Mouse (Mus musculus) kidney, adult 2 months (tissue): ENCODE results near the gene Gm4871. TPM values are rescaled to one million over a fixed set of nuclear protein-coding genes. Genes with fewer than 3 reads are reported as not detected.
"Not testable (repeated sequence)": the region's sequence is repeated elsewhere in the genome, so short reads cannot be mapped to it uniquely, and the experiment has no call there.

Experiments used
- DNase-seq: peaks from one replicate; pipeline ENCODE4 v3.0.0; 2021
- H3K27ac ChIP-seq: fragments of 200-500 bp; 2 replicates; pipeline ENCODE4 v1.5.1; 2012; ENCODE audit warnings: low read depth, low read length, control low read depth, inconsistent platforms; ENCODE audit not compliant: insufficient read depth
- H3K27me3 ChIP-seq: fragments of 200-500 bp; replicated peaks from 2 replicates; pipeline ENCODE4 v1.6.1; 2012; ENCODE audit warnings: mild to moderate bottlenecking, moderate library complexity, low read length, inconsistent platforms; ENCODE audit not compliant: control insufficient read depth, insufficient read depth
- H3K36me3 ChIP-seq: fragments of 200-500 bp; 2 replicates; pipeline ENCODE4 v1.6.1; 2012; ENCODE audit warnings: mild to moderate bottlenecking, moderate library complexity, low read length, inconsistent platforms; ENCODE audit not compliant: control insufficient read depth, insufficient read depth
- H3K4me1 ChIP-seq: fragments of 200-500 bp; 2 replicates; pipeline ENCODE4 v1.6.1; 2011; ENCODE audit warnings: low read length; ENCODE audit not compliant: control insufficient read depth, insufficient read depth
- H3K4me3 ChIP-seq: fragments of 200-500 bp; 2 replicates; pipeline ENCODE4 v1.5.1; 2011; ENCODE audit warnings: mild to moderate bottlenecking, low read depth, low read length, control low read depth; ENCODE audit not compliant: insufficient read depth
- CTCF ChIP-seq: fragments of 200-500 bp; conservative IDR thresholded peaks from 2 replicates; pipeline ENCODE4 v1.5.1; 2011; ENCODE audit warnings: low read depth, mild to moderate bottlenecking, control low read depth, low read length, moderate library complexity, mixed read lengths; ENCODE audit not compliant: insufficient read depth, insufficient read length
- POLR2A ChIP-seq: fragments of 200-500 bp; IDR thresholded peaks from one replicate; pipeline ENCODE4 v1.6.1; 2011; ENCODE audit warnings: low read depth, low read length, control low read depth
- WGBS: fragments of 180-500 bp; shearing (Covaris S2); methylation state at CpG from one replicate; pipeline ENCODE4 v1.1.7; 2018; 5-methylcytosine and 5-hydroxymethylcytosine counted together
- polyA plus RNA-seq: library from polyadenylated mRNA; depleted of rRNA; stranded (reverse); fragments of >200 nt; gene quantifications from 2 replicates; pipeline ENCODE4 v1.2.3, GENCODE M21; 2012; rRNA removed

Gene Gm4871
- polyA plus RNA-seq: not detected in 2 replicates

- not testable (repeated sequence) for H3K27ac ChIP-seq, H3K27me3 ChIP-seq, H3K4me3 ChIP-seq, H3K4me1 ChIP-seq, H3K36me3 ChIP-seq, DNase-seq
- 35% methylated on average over 5 of the region's 5 CpGs for WGBS
Measured at GRCm38 (mm10) chr5:145032391-145032790, at the start of gene Gm4871. TSS of gene Gm4871 (minus strand) at chr5:145032754.

DNA sequence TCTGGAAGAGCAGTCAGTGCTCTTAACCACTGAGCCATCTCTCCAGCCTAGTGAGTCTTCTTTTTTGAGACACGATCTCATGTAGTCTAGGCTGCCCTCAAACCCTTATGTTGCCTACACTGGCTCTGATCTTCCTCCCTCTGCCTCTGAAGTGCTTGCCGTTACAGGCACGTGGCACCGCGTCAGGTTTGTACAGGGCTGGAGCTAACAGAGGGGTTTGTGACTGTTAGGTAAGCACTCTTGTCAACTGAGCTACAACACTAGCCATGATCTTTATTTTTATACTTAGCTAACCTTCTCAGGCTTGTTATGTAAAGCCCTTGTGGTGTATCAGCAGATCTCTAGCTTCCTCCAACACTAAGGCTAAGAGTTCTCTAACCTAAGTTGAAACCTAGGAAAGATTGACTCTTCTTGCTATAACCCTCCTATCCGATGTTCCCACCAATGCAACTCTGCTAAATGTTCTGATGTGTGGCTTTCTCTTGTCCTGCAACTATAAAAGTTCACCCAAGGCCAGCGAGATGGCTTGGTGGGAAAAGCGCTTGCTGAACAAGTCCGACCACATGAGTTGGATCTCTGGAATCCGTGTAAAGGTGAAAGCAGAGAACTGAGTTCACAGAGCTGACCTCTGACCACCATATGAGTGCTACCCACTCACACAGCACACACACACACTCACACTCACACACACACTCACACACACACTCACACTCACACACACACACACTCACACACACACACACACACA is 49.5 kb upstream of the Gm4871 start:
- Histone ChIP-seq H3K27me3 (no peaks in the 10 kb centered on the region), H3K36me3 (no peaks in the 10 kb centered on the region), H3K4me1 (peaks cover 6% of the 10 kb centered on the region; the same call in 1 of the 2 replicates), H3K4me3 (no peak overlapping the region), H3K27ac (no peak overlapping the region)
- TF ChIP-seq CTCF (no peak), POLR2A (no peak)
- no peak for DNase-seq
- 83% methylated on average over 10 of the region's 10 CpGs for WGBS

DNA sequence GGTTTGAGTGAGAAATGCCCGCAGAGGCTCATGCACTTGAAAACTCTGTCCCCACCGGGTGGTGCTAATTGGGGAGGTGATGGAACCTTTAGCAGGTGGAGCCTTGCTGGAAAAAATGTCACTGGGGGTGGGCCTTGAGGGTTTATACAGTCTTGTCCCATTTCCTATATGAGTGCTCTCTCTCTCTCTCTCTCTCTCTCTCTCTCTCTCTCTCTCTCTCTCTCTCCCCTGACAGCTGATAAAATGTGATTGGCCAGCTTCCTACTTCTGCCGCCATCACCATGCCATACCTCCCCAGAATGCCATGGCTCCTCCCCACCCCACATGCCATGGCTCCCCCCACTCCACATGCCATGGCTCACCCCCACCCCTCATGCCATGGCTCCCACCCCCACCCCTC is 42.5 kb upstream of the Gm4871 start:
- Histone ChIP-seq H3K36me3 (no peaks in the 10 kb centered on the region), H3K4me1 (no peaks in the 10 kb centered on the region), H3K4me3 (no peak overlapping the region), H3K27me3 (no peaks in the 10 kb centered on the region), H3K27ac (no peak overlapping the region)
- no peak for DNase-seq
- 42% methylated on average over 3 of the region's 3 CpGs for WGBS
- TF ChIP-seq CTCF: no peak
- no peak for TF ChIP-seq POLR2A

GRCm38 (mm10) chr5:145071342-145071741 is 38.8 kb upstream of the Gm4871 start:
- Histone ChIP-seq H3K27me3 (no peaks in the 10 kb centered on the region), H3K4me1 (no peaks in the 10 kb centered on the region), H3K27ac (no peak overlapping the region), H3K4me3 (no peak overlapping the region), H3K36me3 (no peaks in the 10 kb centered on the region)
- TF ChIP-seq POLR2A: no peak
- TF ChIP-seq CTCF: peak; percentile 27; the same call in 1 of the 2 replicates
- 57% methylated on average over 6 of the region's 6 CpGs for WGBS
- DNase-seq: no peak

- 2% methylated on average over 5 of the region's 5 CpGs for WGBS
- TF ChIP-seq CTCF (peak; percentile 84), POLR2A (no peak)
- peak; percentile 61 for DNase-seq
Measured at GRCm38 (mm10) chr5:145069707-145070106, 37.2 kb upstream of the Gm4871 start.

DNA sequence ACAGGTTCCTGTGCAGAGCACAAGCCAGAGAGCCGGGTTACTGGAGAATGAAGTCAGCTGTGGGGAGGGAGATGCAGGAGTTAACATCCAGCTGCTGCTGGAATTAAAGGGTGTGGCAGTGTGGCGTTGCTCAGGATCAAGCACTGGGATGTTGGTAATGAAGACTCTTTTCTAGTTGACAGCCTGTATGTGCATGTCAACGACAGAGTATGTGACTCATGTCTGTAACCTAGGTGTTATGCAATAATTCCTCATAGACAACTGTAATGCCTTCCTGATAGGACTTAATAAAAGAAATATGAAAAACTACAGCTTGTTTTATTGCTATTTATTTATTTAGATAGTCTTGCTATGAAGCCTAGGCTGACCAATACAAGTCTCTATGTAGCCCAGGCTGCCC is 36.3 kb upstream of the Gm4871 start:
- TF ChIP-seq CTCF (no peak), POLR2A (no peak)

More at GRCm38 (mm10) chr5:145069707-145070106, 37.2 kb upstream of the Gm4871 start:
- no peaks in the 10 kb centered on the region for H3K36me3 ChIP-seq
- H3K27ac ChIP-seq: no peak overlapping the region
- H3K27me3 ChIP-seq: no peaks in the 10 kb centered on the region
- no peaks in the 10 kb centered on the region for H3K4me1 ChIP-seq
- no peak overlapping the region for H3K4me3 ChIP-seq

GRCm38 (mm10) chr5:145064765-145065340 is 32.3 kb upstream of the Gm4871 start:
- no peaks in the 10 kb centered on the region for H3K27me3 ChIP-seq
- no peak overlapping the region for H3K27ac ChIP-seq
- H3K4me1 ChIP-seq: no peaks in the 10 kb centered on the region
- H3K4me3 ChIP-seq: no peak overlapping the region
- no peak for DNase-seq
- 91% methylated on average over 1 of the region's 1 CpGs for WGBS
- TF ChIP-seq CTCF: no peak
- no peaks in the 10 kb centered on the region for H3K36me3 ChIP-seq

More for the DNA sequence above, 36.3 kb upstream of the Gm4871 start:
- Histone ChIP-seq H3K27ac (no peak overlapping the region), H3K4me1 (no peaks in the 10 kb centered on the region), H3K27me3 (no peaks in the 10 kb centered on the region), H3K4me3 (no peak overlapping the region), H3K36me3 (no peaks in the 10 kb centered on the region)
- DNase-seq: no peak
- WGBS: 41% methylated on average over 3 of the region's 3 CpGs
